Mouse (Mus musculus) hindbrain, embryonic 14.5 days (tissue): ENCODE measurements around the gene Tmem132d. TPM values are rescaled to one million over a fixed set of nuclear protein-coding genes. Genes with fewer than 3 reads are reported as not detected.
"Not testable (repeated sequence)": the region's sequence is repeated elsewhere in the genome, so short reads cannot be mapped to it uniquely, and the experiment has no call there.

ENCODE experiments used
- ATAC-seq: fragments of 200-750 bp; cut with Nextera tagmentation; 2 replicates; pipeline ENCODE4 v1.8.0; 2017; ENCODE audit warnings: moderate number of reproducible peaks, mild to moderate bottlenecking, moderate TSS enrichment, moderate library complexity; ENCODE audit not compliant: low FRiP score
- DNase-seq: peaks from one replicate; pipeline ENCODE4 v3.0.0-alpha.2; 2015; ENCODE audit warnings: low spot score
- H3K27ac ChIP-seq: fragments of 300-500 bp; sonication (generic); 2 replicates; pipeline ENCODE4 v1.5.1; 2014; ENCODE audit warnings: mild to moderate bottlenecking, moderate library complexity
- H3K27me3 ChIP-seq: fragments of 300-500 bp; sonication (generic); 2 replicates; pipeline ENCODE4 v1.6.1; 2014; ENCODE audit warnings: mild to moderate bottlenecking, low read length, mixed read lengths; ENCODE audit not compliant: control insufficient read depth, insufficient read depth
- H3K36me3 ChIP-seq: fragments of 300-500 bp; sonication (generic); replicated peaks from 2 replicates; pipeline ENCODE4 v1.6.1; 2014; ENCODE audit not compliant: control insufficient read depth, insufficient read depth
- H3K4me1 ChIP-seq: fragments of 300-500 bp; sonication (generic); replicated peaks from 2 replicates; pipeline ENCODE4 v1.6.1; 2014; ENCODE audit warnings: antibody characterized with exemption, low read length, mixed read lengths; ENCODE audit not compliant: control insufficient read depth, insufficient read depth
- H3K4me2 ChIP-seq: fragments of 300-500 bp; sonication (generic); replicated peaks from 2 replicates; pipeline ENCODE4 v1.6.1; 2014; ENCODE audit warnings: mild to moderate bottlenecking, moderate library complexity
- H3K4me3 ChIP-seq: fragments of 300-500 bp; sonication (generic); replicated peaks from 2 replicates; pipeline ENCODE4 v1.5.1; 2014; ENCODE audit warnings: mild to moderate bottlenecking, low read length
- H3K9ac ChIP-seq: fragments of 300-500 bp; sonication (generic); 2 replicates; pipeline ENCODE4 v1.6.1; 2014
- H3K9me3 ChIP-seq: fragments of 300-500 bp; sonication (generic); 2 replicates; pipeline ENCODE4 v1.6.1; 2016; ENCODE audit warnings: low read length; ENCODE audit not compliant: control insufficient read depth
- WGBS: fragments of 180-500 bp; shearing (Covaris S2); extraction: QIAGEN DNeasy Blood & Tissue Kit; methylation state at CpG from one replicate; pipeline ENCODE4 v1.1.7; 2014; 5-methylcytosine and 5-hydroxymethylcytosine counted together
- polyA plus RNA-seq: library from polyadenylated mRNA; unstranded; fragments of >200 nt; fragmentation: Nextera tagmentation; extraction: Ambion mirVana; gene quantifications from 2 replicates; pipeline ENCODE4 v1.2.1, GENCODE M21; 2014

Gene Tmem132d
- polyA plus RNA-seq, 1 experiment from 2014 or later: 4.5 TPM

- no peaks in the 10 kb centered on the region for H3K4me1 ChIP-seq
- 72% methylated on average over 17 of the region's 17 CpGs for WGBS
- H3K36me3 ChIP-seq: no peaks in the 10 kb centered on the region
- ATAC-seq (no peak), DNase-seq (no peak)
- no peak overlapping the region for H3K4me2 ChIP-seq
- H3K9me3 ChIP-seq: no peaks in the 10 kb centered on the region
- H3K4me3 ChIP-seq: no peak overlapping the region
- no peak overlapping the region for H3K9ac ChIP-seq
- no peak overlapping the region for H3K27ac ChIP-seq
- H3K27me3 ChIP-seq: no peaks in the 10 kb centered on the region
Measured at GRCm38 (mm10) chr5:127956511-127957097, 476.3 kb downstream of the Tmem132d start.

DNA sequence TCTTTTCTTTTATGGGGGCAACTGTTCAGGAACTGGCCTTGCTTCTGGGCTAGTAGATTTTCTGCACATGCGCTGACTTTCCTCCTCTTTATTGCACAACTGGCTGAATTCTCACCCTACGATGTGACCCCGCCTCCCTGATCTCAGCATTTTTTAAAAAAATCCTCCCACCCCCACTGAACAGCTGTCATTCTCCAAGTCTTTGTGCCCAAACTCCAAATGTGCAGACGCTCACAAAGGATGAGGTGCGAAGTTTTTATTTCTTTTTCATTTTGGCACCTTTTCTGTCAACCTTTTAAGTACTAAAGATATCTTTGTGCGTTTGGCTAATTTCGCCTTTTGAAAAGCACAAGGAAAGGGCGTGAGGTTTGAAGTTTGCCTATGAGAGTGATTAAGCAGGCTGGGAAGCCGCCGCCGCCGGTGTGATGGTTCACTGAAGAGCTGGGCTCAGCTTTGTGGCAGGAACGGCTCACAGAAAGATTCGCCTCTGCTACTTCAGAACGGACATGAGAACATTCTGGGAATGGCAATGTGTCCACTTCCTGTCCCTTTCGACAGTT is 478.6 kb downstream of the Tmem132d start:
- no peak for ATAC-seq

GRCm38 (mm10) chr5:127952800-127953199 is 480.1 kb downstream of the Tmem132d start:
- no peaks in the 10 kb centered on the region for H3K27me3 ChIP-seq
- WGBS: 76% methylated on average over 6 of the region's 6 CpGs
- no peaks in the 10 kb centered on the region for H3K36me3 ChIP-seq
- H3K9ac ChIP-seq: no peak overlapping the region
- no peak overlapping the region for H3K27ac ChIP-seq
- ATAC-seq (no peak), DNase-seq (no peak)
- H3K4me1 ChIP-seq: no peaks in the 10 kb centered on the region
- no peak overlapping the region for H3K4me3 ChIP-seq
- H3K4me2 ChIP-seq: no peak overlapping the region
- no peaks in the 10 kb centered on the region for H3K9me3 ChIP-seq

More for the DNA sequence above, 478.6 kb downstream of the Tmem132d start:
- no peak overlapping the region for H3K4me2 ChIP-seq
- H3K27me3 ChIP-seq: no peaks in the 10 kb centered on the region
- no peak overlapping the region for H3K9ac ChIP-seq
- no peak overlapping the region for H3K27ac ChIP-seq
- H3K36me3 ChIP-seq: no peaks in the 10 kb centered on the region
- no peaks in the 10 kb centered on the region for H3K9me3 ChIP-seq
- H3K4me3 ChIP-seq: no peak overlapping the region
- no peaks in the 10 kb centered on the region for H3K4me1 ChIP-seq
- DNase-seq: no peak
- 79% methylated on average over 16 of the region's 16 CpGs for WGBS

GRCm38 (mm10) chr5:127950574-127950973 is 482.3 kb downstream of the Tmem132d start:
- Histone ChIP-seq H3K27me3 (no peaks in the 10 kb centered on the region), H3K4me1 (no peaks in the 10 kb centered on the region), H3K27ac (no peak overlapping the region), H3K9ac (no peak overlapping the region), H3K4me3 (no peak overlapping the region), H3K4me2 (no peak overlapping the region), H3K9me3 (no peaks in the 10 kb centered on the region), H3K36me3 (no peaks in the 10 kb centered on the region)
- no peak for DNase-seq
- 72% methylated on average over 4 of the region's 4 CpGs for WGBS
- ATAC-seq: no peak

DNA sequence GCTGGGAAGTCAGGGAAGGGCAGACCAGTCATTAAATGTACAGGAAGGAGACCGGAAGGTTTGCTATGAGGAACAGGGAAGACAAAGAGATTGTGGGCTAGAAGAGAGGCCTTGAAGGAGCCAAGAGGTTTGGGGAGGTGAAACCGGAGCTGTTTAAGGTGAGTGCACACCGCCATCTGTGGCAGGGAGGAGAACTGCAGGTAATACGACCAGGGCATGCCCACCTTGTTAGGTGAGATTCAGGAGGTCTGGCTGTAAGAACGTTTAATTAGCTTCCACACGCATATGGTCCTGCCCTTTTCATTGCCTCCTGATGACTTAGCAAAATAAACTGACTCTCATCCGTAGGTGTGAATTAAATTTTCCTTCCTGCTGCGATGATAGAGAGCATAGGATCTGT is 485.6 kb downstream of the Tmem132d start:
- H3K9ac ChIP-seq: no peak overlapping the region
- H3K4me1 ChIP-seq: no peaks in the 10 kb centered on the region
- no peak for DNase-seq
- ATAC-seq: no peak
- no peak overlapping the region for H3K4me3 ChIP-seq
- no peaks in the 10 kb centered on the region for H3K9me3 ChIP-seq
- WGBS: 34% methylated on average over 8 of the region's 8 CpGs
- no peak overlapping the region for H3K4me2 ChIP-seq
- H3K36me3 ChIP-seq: no peaks in the 10 kb centered on the region
- H3K27ac ChIP-seq: no peak overlapping the region
- no peaks in the 10 kb centered on the region for H3K27me3 ChIP-seq

DNA sequence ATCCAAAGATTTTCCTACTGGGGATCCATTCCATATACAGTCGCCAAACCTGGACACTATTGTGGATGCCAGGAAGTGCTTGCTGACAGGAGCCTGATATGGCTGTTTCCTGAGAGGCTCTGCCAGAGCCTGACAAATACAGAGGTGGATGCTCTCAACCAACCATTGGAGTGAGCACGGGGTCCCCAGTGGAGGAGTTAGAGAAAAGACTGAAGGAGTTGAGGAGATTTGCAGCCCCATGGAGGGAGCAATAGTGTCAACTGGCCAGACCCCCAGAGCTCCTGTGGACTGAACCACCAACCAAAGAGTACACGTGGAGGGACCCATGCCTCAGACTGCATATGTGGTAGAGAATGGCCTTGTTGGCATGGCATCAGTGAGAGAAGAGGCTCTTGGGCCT is 490.7 kb downstream of the Tmem132d start:
- H3K4me3 ChIP-seq, H3K4me2 ChIP-seq, H3K9me3 ChIP-seq, H3K36me3 ChIP-seq, ATAC-seq, H3K4me1 ChIP-seq, H3K27me3 ChIP-seq, DNase-seq, H3K27ac ChIP-seq, H3K9ac ChIP-seq: not testable (repeated sequence)
- WGBS: 84% methylated on average over 3 of the region's 3 CpGs

- Histone ChIP-seq H3K4me2 (no peak overlapping the region), H3K4me1 (no peaks in the 10 kb centered on the region), H3K27me3 (no peaks in the 10 kb centered on the region), H3K9ac (no peak overlapping the region), H3K4me3 (no peak overlapping the region), H3K9me3 (no peaks in the 10 kb centered on the region), H3K36me3 (no peaks in the 10 kb centered on the region), H3K27ac (no peak overlapping the region)
- WGBS: 74% methylated on average over 3 of the region's 3 CpGs
- ATAC-seq: no peak
- no peak for DNase-seq
Measured at GRCm38 (mm10) chr5:127937914-127938313, 495.0 kb downstream of the Tmem132d start.

DNA sequence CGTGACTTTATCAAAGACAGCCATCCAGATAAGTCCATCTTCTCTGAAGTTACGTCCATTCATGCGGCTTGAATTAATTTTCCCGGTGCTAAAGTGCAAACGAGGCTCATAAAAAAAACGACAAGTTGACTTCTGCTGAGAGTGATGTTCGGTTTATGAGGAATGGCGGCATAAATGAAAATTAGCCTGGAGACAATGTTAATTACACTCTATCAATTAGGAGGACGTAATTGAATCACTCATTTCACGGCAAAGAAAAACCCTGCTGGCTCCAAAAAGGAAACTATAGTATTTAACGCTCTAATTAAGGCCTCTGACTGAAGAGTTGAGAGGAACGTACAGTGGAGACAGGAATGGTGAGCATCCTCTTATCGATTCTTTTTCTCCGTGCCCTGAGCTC is 503.2 kb downstream of the Tmem132d start:
- ATAC-seq: no peak
- Histone ChIP-seq H3K27me3 (no peaks in the 10 kb centered on the region; the same call in 1 of the 2 replicates), H3K9ac (no peak overlapping the region), H3K4me1 (no peaks in the 10 kb centered on the region; the same call in none of the 2 replicates), H3K4me2 (no peak overlapping the region), H3K9me3 (no peaks in the 10 kb centered on the region), H3K36me3 (no peaks in the 10 kb centered on the region), H3K27ac (no peak overlapping the region), H3K4me3 (no peak overlapping the region)
- DNase-seq: no peak
- 55% methylated on average over 14 of the region's 14 CpGs for WGBS

DNA sequence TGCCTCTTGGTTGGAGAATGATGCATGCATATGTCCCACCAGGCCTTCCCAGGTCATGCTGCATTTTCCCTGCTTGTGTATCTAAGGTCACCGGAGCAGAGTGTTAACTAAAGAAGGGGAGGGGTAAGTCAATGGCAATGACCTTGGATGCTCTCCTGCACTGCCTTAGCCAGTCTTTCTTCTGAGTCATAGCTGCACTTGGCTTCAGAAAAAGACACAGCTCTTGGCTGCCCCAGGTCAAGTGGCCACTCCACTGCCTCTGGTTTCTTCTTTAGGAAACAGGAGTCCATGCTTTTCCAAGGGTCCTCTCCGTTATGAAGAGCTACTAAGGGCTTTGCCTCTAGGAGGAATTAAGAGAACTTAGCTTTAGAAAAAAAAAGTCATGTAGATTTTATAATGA is 506.2 kb downstream of the Tmem132d start:
- Histone ChIP-seq H3K4me1 (peaks cover 7% of the 10 kb centered on the region), H3K9ac (no peak overlapping the region), H3K4me3 (no peak overlapping the region), H3K36me3 (no peaks in the 10 kb centered on the region), H3K4me2 (no peak overlapping the region), H3K27me3 (no peaks in the 10 kb centered on the region; the same call in 1 of the 2 replicates), H3K9me3 (no peaks in the 10 kb centered on the region), H3K27ac (no peak overlapping the region)
- 81% methylated on average over 2 of the region's 2 CpGs for WGBS
- DNase-seq (no peak), ATAC-seq (no peak)
